Mouse (Mus musculus): ENCODE data around the gene Med12l. TPM values are rescaled to one million over a fixed set of nuclear protein-coding genes. Genes with fewer than 3 reads are reported as not detected.

Med12l gene
- total and polyA plus RNA-seq, 2 experiments: 1.4 TPM

GRCm38 (mm10) chr3:58992122-58992521 is 13.5 kb upstream of the Med12l start:
- no peak overlapping the region for H3K9ac ChIP-seq (ENCODE audit: low read depth, low read length)
- H3K4me3 ChIP-seq (ENCODE audit: insufficient read depth, low read depth, low read length): no peak overlapping the region
- no peaks in the 10 kb centered on the region for H3K79me2 ChIP-seq (ENCODE audit: control insufficient read depth, insufficient read depth, low read length)
- TF ChIP-seq CTCF (IDR thresholded peaks at IDR 0.05; ENCODE audit: low read depth, low read length): no peak
- no peak for TF ChIP-seq POLR2A (IDR thresholded peaks at IDR 0.05; ENCODE audit: extremely low read depth, insufficient read depth, low read length)
- no peak for DNase-seq (ENCODE audit: extremely low read depth, low read depth, low spot score)
- no peaks in the 10 kb centered on the region for H3K27me3 ChIP-seq (ENCODE audit: control insufficient read depth, insufficient read depth, low read length)
- H3K4me1 ChIP-seq (ENCODE audit: control insufficient read depth, insufficient read depth, low read length): no peaks in the 10 kb centered on the region
- H3K27ac ChIP-seq (replicated peaks; ENCODE audit: insufficient read depth, low read depth, low read length): no peak overlapping the region
- no peaks in the 10 kb centered on the region for H3K36me3 ChIP-seq (ENCODE audit: control insufficient read depth, insufficient read depth, low read length)

DNA sequence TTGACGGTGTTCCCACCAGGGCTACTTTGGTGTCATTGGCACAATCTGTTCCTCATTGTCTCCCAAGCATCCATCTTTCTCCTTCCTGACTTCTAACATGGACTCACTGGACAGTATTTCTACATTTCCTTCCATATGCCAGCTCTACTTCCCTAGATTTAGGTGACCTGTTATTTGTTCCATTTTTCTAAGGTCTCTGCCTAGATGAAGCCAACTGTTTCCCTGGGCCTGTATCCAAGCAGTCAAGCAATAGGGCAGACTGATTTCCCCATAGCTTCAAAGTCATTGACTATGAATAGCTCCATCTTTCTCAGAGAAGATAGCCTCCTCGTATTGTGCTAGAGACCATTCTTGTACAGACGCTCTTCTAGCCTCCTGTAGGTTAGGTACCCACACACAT is 12.0 kb upstream of the Med12l start:
- TF ChIP-seq CTCF (IDR thresholded peaks at IDR 0.05; ENCODE audit: low read depth, low read length) (no peak), POLR2A (IDR thresholded peaks at IDR 0.05; ENCODE audit: extremely low read depth, insufficient read depth, low read length) (no peak)
- H3K4me1 ChIP-seq (ENCODE audit: control insufficient read depth, insufficient read depth, low read length): no peaks in the 10 kb centered on the region
- no peak overlapping the region for H3K4me3 ChIP-seq (ENCODE audit: insufficient read depth, low read depth, low read length)
- no peaks in the 10 kb centered on the region for H3K27me3 ChIP-seq (ENCODE audit: control insufficient read depth, insufficient read depth, low read length)
- H3K79me2 ChIP-seq (ENCODE audit: control insufficient read depth, insufficient read depth, low read length): no peaks in the 10 kb centered on the region
- no peak overlapping the region for H3K9ac ChIP-seq (ENCODE audit: low read depth, low read length)
- H3K36me3 ChIP-seq (ENCODE audit: control insufficient read depth, insufficient read depth, low read length): no peaks in the 10 kb centered on the region
- no peak overlapping the region for H3K27ac ChIP-seq (replicated peaks; ENCODE audit: insufficient read depth, low read depth, low read length)
- DNase-seq (ENCODE audit: extremely low read depth, low read depth, low spot score): peak; percentile 31
- WGBS: 71% methylated on average over 3 of the region's 3 CpGs

DNA sequence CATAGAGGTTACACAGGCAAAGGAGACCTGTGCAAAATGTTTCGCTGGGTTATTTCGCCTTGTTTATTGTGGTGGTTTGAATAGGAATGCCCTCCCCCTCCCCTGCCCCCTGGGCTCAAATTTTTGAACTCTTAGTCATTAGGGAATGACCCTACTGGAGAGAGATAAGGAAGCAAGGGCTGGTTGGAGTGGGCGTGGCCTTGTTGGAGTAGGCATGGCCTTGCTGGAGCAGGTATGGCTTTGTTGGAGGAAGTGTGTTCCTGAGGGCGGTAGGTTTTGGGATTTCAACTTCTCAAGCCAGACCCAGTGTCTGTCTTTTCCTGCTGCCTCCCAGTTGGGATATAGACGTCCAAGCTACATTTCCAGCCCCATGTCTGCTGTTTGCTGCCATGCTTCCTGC is 1.9 kb upstream of the Med12l start:
- Histone ChIP-seq H3K4me1 (ENCODE audit: control insufficient read depth, insufficient read depth, low read length) (peaks cover 3% of the 10 kb centered on the region; the same call in 1 of the 2 replicates), H3K27me3 (ENCODE audit: control insufficient read depth, insufficient read depth, low read length) (peaks cover 8% of the 10 kb centered on the region; the same call in 1 of the 2 replicates), H3K79me2 (ENCODE audit: control insufficient read depth, insufficient read depth, low read length) (no peaks in the 10 kb centered on the region), H3K36me3 (ENCODE audit: control insufficient read depth, insufficient read depth, low read length) (no peaks in the 10 kb centered on the region), H3K4me3 (ENCODE audit: insufficient read depth, low read depth, low read length) (no peak overlapping the region), H3K27ac (replicated peaks; ENCODE audit: insufficient read depth, low read depth, low read length) (no peak overlapping the region), H3K9ac (ENCODE audit: low read depth, low read length) (no peak overlapping the region)
- no peak for DNase-seq (ENCODE audit: extremely low read depth, low read depth, low spot score)
- WGBS: 87% methylated on average over 5 of the region's 5 CpGs
- TF ChIP-seq CTCF (IDR thresholded peaks at IDR 0.05; ENCODE audit: low read depth, low read length) (no peak), POLR2A (IDR thresholded peaks at IDR 0.05; ENCODE audit: extremely low read depth, insufficient read depth, low read length) (no peak)

GRCm38 (mm10) chr3:59005996-59006730 is 538 bp downstream of the Med12l start:
- no peak for TF ChIP-seq CTCF (IDR thresholded peaks at IDR 0.05; ENCODE audit: low read depth, low read length)
- TF ChIP-seq POLR2A (IDR thresholded peaks at IDR 0.05; ENCODE audit: extremely low read depth, insufficient read depth, low read length): no peak
- peaks cover 8% of the 10 kb centered on the region; the same call in 1 of the 2 replicates for H3K27me3 ChIP-seq (ENCODE audit: control insufficient read depth, insufficient read depth, low read length)
- peak overlapping the region; percentile 51 for H3K9ac ChIP-seq (ENCODE audit: low read depth, low read length)
- no peaks in the 10 kb centered on the region for H3K79me2 ChIP-seq (ENCODE audit: control insufficient read depth, insufficient read depth, low read length)
- H3K4me3 ChIP-seq (ENCODE audit: insufficient read depth, low read depth, low read length): peak overlapping the region; percentile 68
- peaks cover 3% of the 10 kb centered on the region; the same call in 1 of the 2 replicates for H3K4me1 ChIP-seq (ENCODE audit: control insufficient read depth, insufficient read depth, low read length)
- WGBS: under 1% methylated on average over 80 of the region's 83 CpGs
- H3K36me3 ChIP-seq (ENCODE audit: control insufficient read depth, insufficient read depth, low read length): no peaks in the 10 kb centered on the region
- peak; percentile 8 for DNase-seq (ENCODE audit: extremely low read depth, low read depth, low spot score)
- no peak overlapping the region for H3K27ac ChIP-seq (replicated peaks; ENCODE audit: insufficient read depth, low read depth, low read length)

- Histone ChIP-seq H3K9ac (ENCODE audit: low read depth, low read length) (peak overlapping the region; percentile 32), H3K36me3 (ENCODE audit: control insufficient read depth, insufficient read depth, low read length) (no peaks in the 10 kb centered on the region), H3K79me2 (ENCODE audit: control insufficient read depth, insufficient read depth, low read length) (no peaks in the 10 kb centered on the region), H3K4me3 (ENCODE audit: insufficient read depth, low read depth, low read length) (peak overlapping the region; percentile 68), H3K27me3 (ENCODE audit: control insufficient read depth, insufficient read depth, low read length) (peaks cover 8% of the 10 kb centered on the region; the same call in 1 of the 2 replicates), H3K27ac (replicated peaks; ENCODE audit: insufficient read depth, low read depth, low read length) (no peak overlapping the region), H3K4me1 (ENCODE audit: control insufficient read depth, insufficient read depth, low read length) (peaks cover 3% of the 10 kb centered on the region; the same call in 1 of the 2 replicates)
- TF ChIP-seq POLR2A (IDR thresholded peaks at IDR 0.05; ENCODE audit: extremely low read depth, insufficient read depth, low read length) (no peak), CTCF (IDR thresholded peaks at IDR 0.05; ENCODE audit: low read depth, low read length) (peak; percentile 62)
- WGBS: 1% methylated on average over 77 of the region's 77 CpGs
- peak; percentile 38 for DNase-seq (ENCODE audit: extremely low read depth, low read depth, low spot score)
Observed at GRCm38 (mm10) chr3:59006731-59007441, 1.3 kb downstream of the Med12l start.

Measured in liver, adult 2 months (tissue).